Mouse (Mus musculus) kidney, postnatal 36 days (tissue): Measurements from ENCODE around the gene Vmn2r82.
"Not testable (repeated sequence)": the region's sequence is repeated elsewhere in the genome, so short reads cannot be mapped to it uniquely, and the experiment has no call there.

Experiments
- DNase-seq, 2 experiments: peaks; one replicate each; pipeline ENCODE4 v3.0.0; 2021 to 2022; ENCODE audit warnings: mixed read lengths in 2 of 2

The Vmn2r82 gene

GRCm38 (mm10) chr10:79356220-79356619, at the start of gene Vmn2r82:
Vmn2r82 (plus strand) TSS chr10:79356520.
- DNase-seq, result not testable (repeated sequence)

DNA sequence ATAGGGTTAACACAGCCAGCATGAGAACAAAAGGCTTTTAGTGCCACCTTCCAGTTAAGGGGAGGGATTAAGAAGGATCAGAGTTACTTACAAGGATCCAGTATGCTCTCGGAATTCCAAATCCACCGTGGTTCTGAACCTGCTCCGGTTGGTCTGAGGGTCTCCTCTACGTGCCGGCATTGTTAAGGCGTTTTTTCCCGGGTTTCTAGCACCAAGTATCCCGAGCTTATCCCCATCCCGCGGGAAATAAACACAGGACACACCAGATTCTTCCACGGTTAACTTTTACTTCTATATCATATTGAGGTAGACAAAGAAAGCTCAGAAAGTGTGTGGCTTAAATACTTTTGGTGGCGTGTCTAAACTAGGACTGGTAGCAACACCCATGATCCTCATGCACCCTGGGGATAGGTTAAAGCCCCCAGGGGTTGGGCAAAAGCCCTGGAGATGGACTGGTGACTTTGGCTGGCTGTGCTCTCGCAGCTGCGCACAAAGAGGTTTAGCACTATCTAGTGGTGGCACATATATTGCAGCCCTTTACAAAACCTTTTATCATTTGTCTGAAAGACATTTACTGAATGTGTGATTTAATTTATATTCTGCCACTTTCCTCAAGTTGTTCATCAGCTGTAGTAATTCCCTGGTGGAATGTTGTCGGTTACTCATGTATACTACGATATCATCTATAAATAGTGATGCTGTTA, 34.1 kb upstream of the Vmn2r82 start:
- DNase-seq, result not testable (repeated sequence)

DNA sequence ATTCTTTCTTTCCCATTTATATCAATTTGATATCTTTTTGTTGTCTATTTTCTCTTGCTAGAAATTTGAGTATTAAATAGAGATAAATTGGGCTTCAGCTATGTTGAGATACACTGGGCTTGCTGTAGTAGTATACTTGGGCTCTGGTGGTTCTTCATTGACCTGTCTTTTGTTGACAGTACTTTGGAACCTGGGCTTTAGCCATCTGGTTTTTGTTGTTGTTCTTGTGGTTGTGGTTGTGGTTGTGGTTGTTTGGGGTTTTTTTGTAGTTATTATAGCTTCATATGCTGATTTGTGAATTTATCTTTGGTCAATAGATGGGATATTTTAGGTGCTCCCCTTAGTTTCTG, 33.6 kb upstream of the Vmn2r82 start:
- DNase-seq, result no peak

- DNase-seq, result not testable (repeated sequence)
These were observed 43.8 kb downstream of the Vmn2r82 start for GRCm38 (mm10) chr10:79399946-79400700.

GRCm38 (mm10) chr10:79417142-79417771, 60.9 kb downstream of the Vmn2r82 start:
- no peak for DNase-seq

GRCm38 (mm10) chr10:79417772-79418170, 61.5 kb downstream of the Vmn2r82 start:
- DNase-seq, result not testable (repeated sequence)

- DNase-seq, result not testable (repeated sequence)
These were observed 79.0 kb downstream of the Vmn2r82 start for GRCm38 (mm10) chr10:79435141-79435820.
